Mouse (Mus musculus): Measurements from ENCODE around the gene Gm5890.

The Gm5890 gene

DNA sequence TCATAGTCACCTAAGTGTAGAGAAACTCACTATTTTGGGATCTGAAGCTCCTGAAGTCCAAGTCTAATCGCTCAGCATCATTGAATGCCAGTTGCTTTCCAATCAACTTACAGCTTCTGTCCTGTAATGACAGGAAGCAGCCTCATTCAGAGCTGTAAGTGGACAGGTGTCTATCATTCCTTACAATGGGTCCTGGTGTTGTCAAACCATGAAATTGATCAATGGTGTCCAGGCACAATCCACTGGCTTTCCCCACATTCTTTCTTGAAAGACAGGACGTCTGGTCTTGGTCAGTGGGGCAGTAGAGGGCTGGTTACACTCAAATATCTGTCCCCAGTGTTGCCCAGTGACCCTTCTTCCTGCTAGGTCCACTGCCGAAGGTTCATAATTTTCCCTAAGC is at the start of gene Gm5890:
TSS of gene Gm5890 (minus strand) at position 101 of the 400 bp plus-strand sequence.
- WGBS, result no CpG with 5 or more reads among the region's 3 CpGs

DNA sequence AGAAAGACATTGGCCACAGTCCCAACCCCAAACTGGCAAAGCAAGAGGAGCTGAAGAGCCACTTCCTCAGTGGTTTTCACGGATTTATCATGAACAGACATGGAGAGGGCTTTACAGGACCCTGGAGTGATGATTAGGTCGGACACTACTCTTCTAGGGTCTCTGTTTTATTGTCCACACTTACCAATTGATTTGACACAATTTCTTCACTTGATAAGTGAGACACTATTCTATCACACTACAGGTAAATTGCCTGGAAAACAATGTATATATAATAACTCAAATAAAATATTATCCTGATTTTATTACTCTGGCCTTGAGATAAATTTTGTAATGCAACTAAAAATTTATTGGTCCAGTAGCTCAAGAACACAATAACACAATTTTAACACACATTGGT is 28.9 kb downstream of the Gm5890 start, which contains the start of gene Gm4498:
TSS of gene Gm4498 (minus strand) at position 101 of the 400 bp plus-strand sequence.
- no CpG with 5 or more reads among the region's 2 CpGs for WGBS
